Mouse (Mus musculus) right cerebral cortex, postnatal 14 days (tissue): ENCODE results near the gene Tnip2.
A peak's percentile ranks its signal among the peaks of the same experiment; 100 is the strongest.

Experiments used
- DNase-seq: peaks from one replicate; pipeline ENCODE4 v3.0.0; 2022

Tnip2 gene

GRCm38 (mm10) chr5:34513466-34514217 lies at the start of gene Tnip2:
Gene Tnip2, minus strand, starts transcription at chr5:34513991.
- DNase-seq, result peak; percentile 89

- no peak for DNase-seq
These were observed 38.0 kb upstream of the Tnip2 start for GRCm38 (mm10) chr5:34551821-34552220.

- no peak for DNase-seq
These were observed 36.5 kb upstream of the Tnip2 start for GRCm38 (mm10) chr5:34550251-34550650.

- no peak for DNase-seq
These were observed 35.9 kb upstream of the Tnip2 start for GRCm38 (mm10) chr5:34549483-34550221.

- no peak for DNase-seq
These were observed 35.3 kb upstream of the Tnip2 start for GRCm38 (mm10) chr5:34549135-34549482.

- no peak for DNase-seq
These were observed 33.6 kb upstream of the Tnip2 start for GRCm38 (mm10) chr5:34547410-34547809.

- no peak for DNase-seq
These were observed 29.3 kb upstream of the Tnip2 start for GRCm38 (mm10) chr5:34543114-34543513.

GRCm38 (mm10) chr5:34542166-34542565 lies 28.4 kb upstream of the Tnip2 start:
- DNase-seq, result no peak

GRCm38 (mm10) chr5:34539121-34539520 lies 25.3 kb upstream of the Tnip2 start:
- no peak for DNase-seq

- no peak for DNase-seq
These were observed 24.7 kb upstream of the Tnip2 start for GRCm38 (mm10) chr5:34538527-34538926.

- no peak for DNase-seq
These were observed 24.3 kb upstream of the Tnip2 start for GRCm38 (mm10) chr5:34538079-34538478.

GRCm38 (mm10) chr5:34535831-34536230 lies 22.0 kb upstream of the Tnip2 start:
- DNase-seq, result no peak

GRCm38 (mm10) chr5:34534776-34535581 lies 21.2 kb upstream of the Tnip2 start:
- no peak for DNase-seq

- DNase-seq, result no peak
These were observed 20.0 kb upstream of the Tnip2 start for GRCm38 (mm10) chr5:34533820-34534219.

- no peak for DNase-seq
These were observed 19.3 kb upstream of the Tnip2 start for GRCm38 (mm10) chr5:34533066-34533465.

- no peak for DNase-seq
These were observed 16.9 kb upstream of the Tnip2 start for GRCm38 (mm10) chr5:34530687-34531086.

- DNase-seq, result no peak
These were observed 16.3 kb upstream of the Tnip2 start for GRCm38 (mm10) chr5:34530116-34530515.

GRCm38 (mm10) chr5:34528724-34529123 lies 14.9 kb upstream of the Tnip2 start:
- DNase-seq, result no peak

- DNase-seq, result no peak
These were observed 13.6 kb upstream of the Tnip2 start for GRCm38 (mm10) chr5:34527352-34527751.

- DNase-seq, result no peak
These were observed 12.6 kb upstream of the Tnip2 start for GRCm38 (mm10) chr5:34526477-34526775.

- DNase-seq, result peak; percentile 82
These were observed 12.1 kb upstream of the Tnip2 start, which contains the start of gene Sh3bp2 for GRCm38 (mm10) chr5:34525663-34526476. Gene Sh3bp2, plus strand, starts transcription at chr5:34525838.

- DNase-seq, result no peak
These were observed 10.7 kb upstream of the Tnip2 start for GRCm38 (mm10) chr5:34524511-34524910.

GRCm38 (mm10) chr5:34523958-34524485 lies 10.2 kb upstream of the Tnip2 start:
- DNase-seq, result no peak
